Mouse (Mus musculus): ENCODE data around the gene Cdh23.

- TF ChIP-seq POLR2AphosphoS2 (IDR thresholded peaks at IDR 0.05; ENCODE audit: insufficient read length, low read depth): no peak
- no peak for TF ChIP-seq POLR2A (IDR thresholded peaks at IDR 0.05; ENCODE audit: insufficient read length, low read depth)
Measured at GRCm38 (mm10) chr10:60350805-60351167, 345.5 kb downstream of the Cdh23 start.

Measured in myocyte (in vitro differentiated cells).